Comparison of ENCODE assay signal across 20 mouse cellular contexts in the genomic region with DNA sequence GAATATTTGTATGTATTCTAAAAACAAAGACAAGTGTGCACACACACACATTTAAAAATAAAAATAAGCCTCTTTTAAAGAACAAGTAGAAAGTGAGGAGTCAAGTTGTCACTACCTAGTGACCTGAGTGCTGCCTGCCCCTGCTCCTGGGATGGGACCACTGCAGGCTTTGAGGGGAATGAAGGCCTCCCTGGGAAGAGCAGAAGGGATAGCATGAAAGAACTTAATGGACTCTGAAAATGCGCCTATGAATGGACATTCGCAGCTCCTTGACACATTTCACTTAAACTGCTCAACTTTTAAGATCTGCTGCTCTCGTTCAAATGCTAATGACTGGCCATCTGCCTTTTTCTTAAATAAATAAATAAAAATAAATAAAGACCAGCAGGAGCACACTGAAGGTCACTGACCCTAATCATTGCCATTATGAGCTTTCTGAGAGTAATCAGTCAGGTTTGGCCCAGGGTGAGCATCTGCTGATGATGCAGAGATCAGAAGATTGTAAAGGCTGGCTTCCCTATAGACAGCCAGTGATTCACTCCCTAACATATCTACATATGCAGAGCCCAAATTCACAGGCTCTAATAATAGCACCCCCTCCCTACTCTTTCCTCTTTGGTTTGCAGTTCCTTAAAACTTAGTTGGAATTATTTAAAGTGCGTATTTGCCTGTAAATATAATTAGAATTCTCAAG.
DNase-seq lines count a peak whose midpoint lies in the region; ATAC-seq and TF ChIP-seq lines count a peak whose summit lies in the region.
"Had no signal": no experiment of that assay in that cellular context is flagged by ENCODE, and none has a peak within 500 bp of the region (broad histone marks: within the 10 kb centered on the region; RNA-seq: fewer than 3 reads in every experiment).

No protein-coding gene starts in this region.

- no peaks in the 10 kb centered on the region for H3K27me3 ChIP-seq in forebrain, embryonic 11.5 days (ENCODE audit: control insufficient read depth, insufficient read depth, low read length)
- no peaks in the 10 kb centered on the region for H3K27me3 ChIP-seq in forebrain, postnatal 0 days (ENCODE audit: insufficient read depth, low read length)
- H3K27me3 ChIP-seq in liver, postnatal 0 days (ENCODE audit: insufficient read depth, low read length) = no peaks in the 10 kb centered on the region
- no peaks in the 10 kb centered on the region for H3K27me3 ChIP-seq in hindbrain, embryonic 16.5 days (replicated peaks; ENCODE audit: control insufficient read depth, insufficient read depth, low read length)
- H3K27me3 ChIP-seq: embryonic facial prominence, embryonic 15.5 days; heart, embryonic 15.5 days; limb, embryonic 12.5 days; neural tube, embryonic 13.5 days had no signal

- ATAC-seq in forebrain, embryonic 11.5 days (replicated peaks; ENCODE audit: low FRiP score) = 0 out of 2 replicates have a peak, but pooled peaks have one; percentile 21
- ATAC-seq in forebrain, postnatal 0 days = no peak
- 0 out of 2 replicates have a peak, but pooled peaks have one; percentile 35 for ATAC-seq in liver, postnatal 0 days
- 0 out of 2 replicates have a peak, but pooled peaks have one; percentile 62 for ATAC-seq in hindbrain, embryonic 16.5 days
- ATAC-seq: activated CD4-positive, CD25-positive, alpha-beta regulatory T cell, adult 4 months had no signal

- no peak for DNase-seq in forebrain, embryonic 11.5 days (ENCODE audit: low spot score)
- no peak for DNase-seq in forebrain, postnatal 0 days
- no peak for DNase-seq in liver, postnatal 0 days
- DNase-seq in liver = no peak
- DNase-seq in brain, adult 2 months (ENCODE audit: low read depth, low spot score) = peak; percentile 65
- DNase-seq in left cerebral cortex, postnatal 4 days = no peak
- DNase-seq in urinary bladder, postnatal 25 days (ENCODE audit: low spot score) = no peak
- DNase-seq: adrenal gland, postnatal 14 days; cerebellum, adult 2 months; gastrocnemius, postnatal 10 days; heart, adult 18-20 months; kidney, adult 11 months; kidney, postnatal 14 days; thymus, postnatal 36 days had no signal

- no peak for TF ChIP-seq CTCF in forebrain, postnatal 0 days (IDR thresholded peaks at IDR 0.05; ENCODE audit: low read depth)
- TF ChIP-seq CTCF in liver, postnatal 0 days (IDR thresholded peaks at IDR 0.05; ENCODE audit: low read depth) = no peak

- TF ChIP-seq EP300 in liver, postnatal 0 days (IDR thresholded peaks at IDR 0.05; ENCODE audit: low read depth) = no peak

- no peaks in the 10 kb centered on the region for H3K4me1 ChIP-seq in forebrain, embryonic 11.5 days (replicated peaks; ENCODE audit: control insufficient read depth, insufficient read depth, low read length)
- H3K4me1 ChIP-seq in forebrain, postnatal 0 days (ENCODE audit: insufficient read depth) = no peaks in the 10 kb centered on the region
- no peaks in the 10 kb centered on the region; the same call in 1 of the 2 replicates for H3K4me1 ChIP-seq in liver, postnatal 0 days (ENCODE audit: insufficient read depth)
- no peaks in the 10 kb centered on the region for H3K4me1 ChIP-seq in hindbrain, embryonic 16.5 days (ENCODE audit: control insufficient read depth, insufficient read depth, low read depth, low read length)
- H3K4me1 ChIP-seq: embryonic facial prominence, embryonic 15.5 days; heart, embryonic 15.5 days; limb, embryonic 12.5 days had no signal

- H3K4me3 ChIP-seq in forebrain, embryonic 11.5 days (ENCODE audit: low read depth, low read length) = no peak overlapping the region
- no peak overlapping the region for H3K4me3 ChIP-seq in forebrain, postnatal 0 days (ENCODE audit: low read depth, low read length)
- H3K4me3 ChIP-seq in liver, postnatal 0 days (ENCODE audit: low read depth, low read length) = no peak overlapping the region
- H3K4me3 ChIP-seq in hindbrain, embryonic 16.5 days (ENCODE audit: low read length) = no peak overlapping the region
- H3K4me3 ChIP-seq: embryonic facial prominence, embryonic 15.5 days; heart, embryonic 15.5 days; limb, embryonic 12.5 days; neural tube, embryonic 13.5 days had no signal

- 50% methylated on average over 4 of the region's 4 CpGs for WGBS in forebrain, embryonic 11.5 days
- WGBS in forebrain, postnatal 0 days = 41% methylated on average over 4 of the region's 4 CpGs
- 55% methylated on average over 4 of the region's 4 CpGs for WGBS in liver, postnatal 0 days (ENCODE audit: insufficient replicate concordance)
- WGBS in hindbrain, embryonic 16.5 days = 29% methylated on average over 4 of the region's 4 CpGs

- no peak overlapping the region for H3K27ac ChIP-seq in forebrain, embryonic 11.5 days (ENCODE audit: low read depth, low read length)
- no peak overlapping the region for H3K27ac ChIP-seq in forebrain, postnatal 0 days (ENCODE audit: low read depth, low read length)
- H3K27ac ChIP-seq in liver, postnatal 0 days (ENCODE audit: low read depth) = peak overlapping the region; percentile 13; the same call in 1 of the 2 replicates
- H3K27ac ChIP-seq in hindbrain, embryonic 16.5 days (ENCODE audit: low read depth, low read length) = no peak overlapping the region
- H3K27ac ChIP-seq: embryonic facial prominence, embryonic 15.5 days; heart, embryonic 15.5 days; limb, embryonic 12.5 days; neural tube, embryonic 13.5 days had no signal

- H3K36me3 ChIP-seq in forebrain, embryonic 11.5 days (ENCODE audit: control insufficient read depth, insufficient read depth, low read length) = no peaks in the 10 kb centered on the region
- no peaks in the 10 kb centered on the region for H3K36me3 ChIP-seq in forebrain, postnatal 0 days (ENCODE audit: insufficient read depth)
- H3K36me3 ChIP-seq in liver, postnatal 0 days (replicated peaks; ENCODE audit: insufficient read depth, low read length) = no peaks in the 10 kb centered on the region
- no peaks in the 10 kb centered on the region for H3K36me3 ChIP-seq in hindbrain, embryonic 16.5 days (ENCODE audit: control insufficient read depth, insufficient read depth, low read length)
- H3K36me3 ChIP-seq: embryonic facial prominence, embryonic 15.5 days; heart, embryonic 15.5 days; limb, embryonic 12.5 days; neural tube, embryonic 13.5 days had no signal

- intact Hi-C loops in left cerebral cortex, postnatal 4 days (cut with DNase I) = no loop called here

- H3K9me3 ChIP-seq in forebrain, embryonic 11.5 days (ENCODE audit: control insufficient read depth, low read length) = no peaks in the 10 kb centered on the region
- no peaks in the 10 kb centered on the region for H3K9me3 ChIP-seq in forebrain, postnatal 0 days (ENCODE audit: low read length)
- no peaks in the 10 kb centered on the region for H3K9me3 ChIP-seq in liver, postnatal 0 days (ENCODE audit: low read length)
- H3K9me3 ChIP-seq in hindbrain, embryonic 16.5 days (ENCODE audit: control insufficient read depth, low read length) = no peaks in the 10 kb centered on the region
- H3K9me3 ChIP-seq: embryonic facial prominence, embryonic 15.5 days; heart, embryonic 15.5 days; limb, embryonic 12.5 days; neural tube, embryonic 13.5 days had no signal

- no peak overlapping the region for H3K4me2 ChIP-seq in forebrain, embryonic 11.5 days (ENCODE audit: low read depth, low read length, severe bottlenecking)
- H3K4me2 ChIP-seq in forebrain, postnatal 0 days (ENCODE audit: low read depth) = no peak overlapping the region
- no peak overlapping the region for H3K4me2 ChIP-seq in liver, postnatal 0 days (ENCODE audit: low read depth, low read length)
- no peak overlapping the region for H3K4me2 ChIP-seq in hindbrain, embryonic 16.5 days (ENCODE audit: low read length)
- H3K4me2 ChIP-seq: embryonic facial prominence, embryonic 15.5 days; heart, embryonic 15.5 days; limb, embryonic 12.5 days; neural tube, embryonic 13.5 days had no signal

- no peak overlapping the region for H3K9ac ChIP-seq in forebrain, embryonic 11.5 days (ENCODE audit: low read length)
- no peak overlapping the region for H3K9ac ChIP-seq in forebrain, postnatal 0 days
- H3K9ac ChIP-seq in liver, postnatal 0 days (replicated peaks) = no peak overlapping the region
- H3K9ac ChIP-seq in hindbrain, embryonic 16.5 days (ENCODE audit: low read depth, low read length) = no peak overlapping the region
- H3K9ac ChIP-seq: embryonic facial prominence, embryonic 15.5 days; heart, embryonic 15.5 days; limb, embryonic 12.5 days; neural tube, embryonic 13.5 days had no signal
